Mouse (Mus musculus): ENCODE measurements around the gene Kirrel. TPM values are rescaled to one million over a fixed set of nuclear protein-coding genes. Genes with fewer than 3 reads are reported as not detected.

The Kirrel gene
- polyA plus RNA-seq, 2 experiments = 11.3 to 46.6 TPM

GRCm38 (mm10) chr3:87150056-87150688 is 24.4 kb downstream of the Kirrel start:
- H3K4me3 ChIP-seq (replicated peaks; ENCODE audit: low read length) = no peak overlapping the region
- WGBS = 1% methylated on average over 8 of the region's 8 CpGs
- H3K27me3 ChIP-seq (ENCODE audit: control insufficient read depth, insufficient read depth, low read length) = no peaks in the 10 kb centered on the region
- no peak for DNase-seq (ENCODE audit: low spot score)
- H3K9ac ChIP-seq (ENCODE audit: low read depth, low read length, severe bottlenecking) = peak overlapping the region; percentile 38
- TF ChIP-seq POLR2A (IDR thresholded peaks at IDR 0.05; ENCODE audit: borderline replicate concordance, extremely low read depth, insufficient read depth, insufficient read length) = no peak
- H3K36me3 ChIP-seq (ENCODE audit: control insufficient read depth, insufficient read depth, low read length) = peaks cover 11% of the 10 kb centered on the region
- peak overlapping the region; percentile 98 for H3K27ac ChIP-seq (replicated peaks; ENCODE audit: low read depth, low read length)
- ATAC-seq (ENCODE audit: low FRiP score, low read depth) = peak; percentile 27; the same call in 1 of the 2 replicates
- H3K9me3 ChIP-seq (ENCODE audit: control insufficient read depth, low read length) = no peaks in the 10 kb centered on the region
- peak overlapping the region; percentile 45 for H3K4me2 ChIP-seq (replicated peaks; ENCODE audit: low read depth, low read length, severe bottlenecking)
- peaks cover 67% of the 10 kb centered on the region for H3K4me1 ChIP-seq (ENCODE audit: control insufficient read depth, insufficient read depth, low read length)

- Histone ChIP-seq H3K27ac (replicated peaks; ENCODE audit: low read depth, low read length) (peak overlapping the region; percentile 98), H3K4me3 (replicated peaks; ENCODE audit: low read length) (no peak overlapping the region), H3K9me3 (ENCODE audit: control insufficient read depth, low read length) (no peaks in the 10 kb centered on the region), H3K27me3 (ENCODE audit: control insufficient read depth, insufficient read depth, low read length) (no peaks in the 10 kb centered on the region), H3K36me3 (ENCODE audit: control insufficient read depth, insufficient read depth, low read length) (peaks cover 11% of the 10 kb centered on the region), H3K4me2 (replicated peaks; ENCODE audit: low read depth, low read length, severe bottlenecking) (no peak overlapping the region), H3K4me1 (ENCODE audit: control insufficient read depth, insufficient read depth, low read length) (peaks cover 67% of the 10 kb centered on the region), H3K9ac (ENCODE audit: low read depth, low read length, severe bottlenecking) (no peak overlapping the region)
- WGBS = 54% methylated on average over 10 of the region's 10 CpGs
- TF ChIP-seq POLR2A (IDR thresholded peaks at IDR 0.05; ENCODE audit: borderline replicate concordance, extremely low read depth, insufficient read depth, insufficient read length) = no peak
- DNase-seq (ENCODE audit: low spot score) (no peak), ATAC-seq (ENCODE audit: low FRiP score, low read depth) (no peak)
Observed at GRCm38 (mm10) chr3:87149425-87149824, 25.1 kb downstream of the Kirrel start.

- Histone ChIP-seq H3K27me3 (ENCODE audit: control insufficient read depth, insufficient read depth, low read length) (no peaks in the 10 kb centered on the region), H3K4me3 (replicated peaks; ENCODE audit: low read length) (no peak overlapping the region), H3K4me2 (replicated peaks; ENCODE audit: low read depth, low read length, severe bottlenecking) (no peak overlapping the region), H3K4me1 (ENCODE audit: control insufficient read depth, insufficient read depth, low read length) (peaks cover 29% of the 10 kb centered on the region), H3K9me3 (ENCODE audit: control insufficient read depth, low read length) (no peaks in the 10 kb centered on the region), H3K36me3 (ENCODE audit: control insufficient read depth, insufficient read depth, low read length) (peaks cover 32% of the 10 kb centered on the region), H3K9ac (ENCODE audit: low read depth, low read length, severe bottlenecking) (peak overlapping the region; percentile 6; the same call in 1 of the 2 replicates), H3K27ac (replicated peaks; ENCODE audit: low read depth, low read length) (peak overlapping the region; percentile 39; the same call in 1 of the 2 replicates)
- WGBS = 56% methylated on average over 6 of the region's 6 CpGs
- TF ChIP-seq POLR2A (IDR thresholded peaks at IDR 0.05; ENCODE audit: borderline replicate concordance, extremely low read depth, insufficient read depth, insufficient read length) = no peak
- ATAC-seq (ENCODE audit: low FRiP score, low read depth) (no peak), DNase-seq (ENCODE audit: low spot score) (no peak)
Observed at GRCm38 (mm10) chr3:87144476-87145240, 29.9 kb downstream of the Kirrel start.

GRCm38 (mm10) chr3:87140284-87140683 is 34.3 kb downstream of the Kirrel start:
- Histone ChIP-seq H3K27me3 (ENCODE audit: control insufficient read depth, insufficient read depth, low read length) (no peaks in the 10 kb centered on the region), H3K9me3 (ENCODE audit: control insufficient read depth, low read length) (no peaks in the 10 kb centered on the region), H3K27ac (replicated peaks; ENCODE audit: low read depth, low read length) (no peak overlapping the region), H3K9ac (ENCODE audit: low read depth, low read length, severe bottlenecking) (no peak overlapping the region), H3K4me3 (replicated peaks; ENCODE audit: low read length) (no peak overlapping the region), H3K4me1 (ENCODE audit: control insufficient read depth, insufficient read depth, low read length) (peaks cover 13% of the 10 kb centered on the region), H3K4me2 (replicated peaks; ENCODE audit: low read depth, low read length, severe bottlenecking) (no peak overlapping the region), H3K36me3 (ENCODE audit: control insufficient read depth, insufficient read depth, low read length) (peaks cover 59% of the 10 kb centered on the region)
- no peak for ATAC-seq (ENCODE audit: low FRiP score, low read depth)
- DNase-seq (ENCODE audit: low spot score) = no peak
- 72% methylated on average over 5 of the region's 5 CpGs for WGBS
- TF ChIP-seq POLR2A (IDR thresholded peaks at IDR 0.05; ENCODE audit: borderline replicate concordance, extremely low read depth, insufficient read depth, insufficient read length) = no peak

- Histone ChIP-seq H3K4me1 (ENCODE audit: control insufficient read depth, insufficient read depth, low read length) (0 out of 2 replicates have a peak, but pooled peaks cover 5% of the 10 kb centered on the region), H3K9ac (ENCODE audit: low read depth, low read length, severe bottlenecking) (no peak overlapping the region), H3K4me2 (replicated peaks; ENCODE audit: low read depth, low read length, severe bottlenecking) (no peak overlapping the region), H3K27ac (replicated peaks; ENCODE audit: low read depth, low read length) (no peak overlapping the region), H3K36me3 (ENCODE audit: control insufficient read depth, insufficient read depth, low read length) (peaks cover 79% of the 10 kb centered on the region), H3K4me3 (replicated peaks; ENCODE audit: low read length) (no peak overlapping the region), H3K27me3 (ENCODE audit: control insufficient read depth, insufficient read depth, low read length) (no peaks in the 10 kb centered on the region), H3K9me3 (ENCODE audit: control insufficient read depth, low read length) (no peaks in the 10 kb centered on the region)
- WGBS = 42% methylated on average over 7 of the region's 7 CpGs
- TF ChIP-seq POLR2A (IDR thresholded peaks at IDR 0.05; ENCODE audit: borderline replicate concordance, extremely low read depth, insufficient read depth, insufficient read length) = no peak
- DNase-seq (ENCODE audit: low spot score) (no peak), ATAC-seq (ENCODE audit: low FRiP score, low read depth) (no peak)
Observed at GRCm38 (mm10) chr3:87136782-87137181, 37.8 kb downstream of the Kirrel start.
